Mouse (Mus musculus) embryo, embryonic 9.5 days (tissue): ENCODE measurements at regions not wholly inside any gene's neighbourhood (a gene's known extent, or its start where the extent isn't known, plus 50 kb on each side); places are given as distances from the start of the nearest gene placed in this dataset.

Experiments
- DNase-seq: peaks from one replicate; pipeline ENCODE4 v3.0.0-alpha.2; 2017; ENCODE audit errors: extremely low spot score

DNA sequence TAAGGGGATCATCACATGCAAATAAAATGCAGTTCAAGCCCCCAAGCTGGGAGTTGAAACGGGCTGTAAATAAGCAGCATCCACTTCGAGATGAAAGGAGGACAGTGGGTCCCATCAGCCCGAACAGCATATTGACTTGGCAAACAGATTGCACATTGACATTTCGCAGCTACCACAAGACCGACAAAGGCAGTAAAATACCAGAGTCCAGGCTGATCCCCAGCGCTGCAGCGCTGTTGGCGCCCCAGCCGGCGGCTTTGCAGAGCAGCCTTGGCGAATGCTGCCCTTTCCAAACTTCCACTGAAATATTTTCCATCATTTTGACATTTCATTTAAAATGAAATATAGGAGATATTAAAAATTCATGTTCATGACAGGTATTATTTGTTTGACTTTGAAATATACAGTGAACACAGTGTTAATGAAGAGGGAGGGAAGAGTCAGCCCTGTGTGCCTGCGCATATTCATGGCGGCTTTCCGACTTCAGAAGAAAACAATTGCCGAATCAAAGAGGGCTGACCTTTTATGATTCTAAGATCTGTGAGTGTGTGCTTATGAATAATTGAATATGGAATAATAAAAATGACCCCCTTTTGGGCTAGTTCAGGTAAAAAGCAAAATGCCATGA lies 98.4 kb downstream of the Sqor start:
- no peak for DNase-seq

DNA sequence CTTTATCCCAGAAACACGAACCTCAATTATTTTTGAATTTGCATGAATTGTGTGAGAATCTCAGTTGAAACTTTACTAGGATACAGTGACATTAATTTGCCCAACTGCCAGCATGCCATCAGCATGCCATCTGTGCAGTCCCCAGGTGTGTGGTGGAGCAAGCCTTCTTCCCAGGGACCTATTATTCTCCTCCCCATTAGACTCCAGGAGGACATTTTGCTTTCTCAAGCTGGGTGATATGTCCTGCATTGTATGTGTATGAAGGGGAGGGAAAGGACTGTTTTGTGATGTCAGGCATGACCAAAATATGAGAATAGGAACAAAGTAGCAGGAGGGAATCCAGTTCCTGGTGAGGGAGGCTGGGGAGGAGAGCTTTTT lies 98.9 kb downstream of the Sqor start:
- DNase-seq, result no peak

DNA sequence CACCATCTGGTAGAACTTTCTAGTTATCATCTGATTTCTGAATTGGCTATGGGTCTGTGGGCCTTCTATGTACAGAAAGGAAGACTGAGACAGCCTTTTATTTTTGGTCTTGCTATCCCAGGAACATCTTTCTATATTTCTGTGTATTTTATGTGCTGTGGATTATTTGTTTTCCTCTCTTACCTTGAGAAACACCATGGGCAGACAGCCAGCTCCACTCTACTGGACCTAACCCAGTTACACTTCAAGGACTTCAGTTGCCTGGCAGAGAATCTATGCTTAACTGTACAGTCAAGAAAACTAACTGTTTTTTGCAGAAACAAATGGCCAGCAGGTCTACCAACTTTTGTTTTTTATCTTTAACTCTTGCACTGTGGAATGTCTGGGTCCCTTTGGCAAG lies 122.1 kb downstream of the Sqor start:
- no peak for DNase-seq

DNA sequence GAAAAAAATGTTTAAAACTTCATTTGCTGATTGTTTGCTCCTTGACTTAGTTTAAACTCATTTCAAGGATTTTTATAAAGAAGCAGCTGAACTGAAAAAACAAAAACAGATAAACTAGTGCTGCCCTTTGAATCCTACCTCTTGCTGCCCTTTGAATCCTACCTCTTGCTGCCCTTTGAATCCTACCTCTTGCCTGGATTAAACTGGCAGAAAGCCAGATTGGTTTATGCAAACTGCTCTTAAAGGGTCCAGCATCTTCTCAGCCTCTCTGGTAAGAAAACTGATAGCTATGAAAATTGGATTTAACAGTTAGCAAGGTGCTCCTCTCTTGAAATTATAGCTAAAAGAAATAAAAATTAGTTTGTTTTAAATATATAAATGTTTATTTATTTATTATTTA lies 122.5 kb downstream of the Sqor start:
- no peak for DNase-seq

DNA sequence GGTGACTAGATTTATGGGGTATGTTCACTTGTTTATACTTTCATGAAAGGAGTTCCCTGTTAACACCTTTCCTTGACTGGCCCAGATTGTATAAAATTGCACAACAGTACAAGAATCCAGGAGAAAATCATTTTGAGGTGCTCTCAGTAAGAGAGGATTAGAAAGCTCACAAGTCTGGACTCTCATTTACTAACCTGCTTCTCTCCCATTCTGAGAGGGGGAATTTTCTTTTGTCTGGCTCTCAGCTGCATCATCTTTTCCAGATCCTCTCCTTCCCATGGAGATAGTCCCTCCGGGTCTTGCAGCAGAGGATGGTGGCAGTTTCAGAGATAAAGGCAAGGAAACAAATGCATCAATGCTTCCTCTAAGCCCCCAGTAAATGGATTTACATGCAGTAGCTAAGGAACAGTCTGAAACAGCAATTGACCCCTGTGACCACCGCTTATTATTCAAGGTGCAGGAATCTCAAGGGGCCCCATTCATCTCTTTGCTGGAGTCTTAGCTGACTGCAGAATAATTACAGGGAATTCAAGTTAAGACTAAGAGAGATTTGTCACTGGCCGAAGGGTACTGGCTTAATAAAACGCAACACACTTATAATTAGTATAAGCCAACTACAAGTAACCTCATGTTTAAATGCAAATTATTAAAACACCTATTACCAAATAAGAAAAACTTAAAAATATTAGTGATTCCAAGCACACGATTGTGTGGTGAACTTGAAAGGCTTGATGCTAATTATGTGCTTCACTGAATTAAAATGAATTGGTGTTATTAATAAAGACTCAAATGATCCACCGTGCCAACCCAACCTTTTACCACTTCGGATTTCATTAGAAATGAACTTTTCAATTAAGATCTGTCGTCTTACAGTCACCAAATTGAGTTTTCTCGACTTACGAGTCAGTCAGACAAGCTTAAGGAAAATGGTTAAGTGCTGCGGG lies 140.4 kb downstream of the Sqor start:
- peak; percentile 48 for DNase-seq

DNA sequence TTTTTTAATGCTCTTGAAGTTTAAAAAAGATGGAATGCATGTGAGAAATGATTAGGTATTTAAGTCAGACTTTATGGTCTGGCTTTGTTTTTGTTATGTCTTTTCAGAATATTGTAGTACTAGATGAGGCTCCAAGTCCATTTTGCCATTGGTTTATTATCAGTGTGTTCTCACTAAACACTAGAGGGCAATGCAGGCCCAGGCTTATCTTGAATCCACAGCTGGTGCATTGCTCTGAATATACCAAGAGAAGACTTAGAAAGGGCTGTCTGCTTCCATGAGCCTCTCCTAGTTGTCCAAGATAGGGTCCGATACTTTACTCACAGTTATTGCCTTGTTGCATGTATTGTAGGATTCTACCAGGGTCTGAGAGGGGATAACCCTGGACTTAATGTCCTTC lies 151.7 kb downstream of the Sqor start:
- DNase-seq, result no peak

DNA sequence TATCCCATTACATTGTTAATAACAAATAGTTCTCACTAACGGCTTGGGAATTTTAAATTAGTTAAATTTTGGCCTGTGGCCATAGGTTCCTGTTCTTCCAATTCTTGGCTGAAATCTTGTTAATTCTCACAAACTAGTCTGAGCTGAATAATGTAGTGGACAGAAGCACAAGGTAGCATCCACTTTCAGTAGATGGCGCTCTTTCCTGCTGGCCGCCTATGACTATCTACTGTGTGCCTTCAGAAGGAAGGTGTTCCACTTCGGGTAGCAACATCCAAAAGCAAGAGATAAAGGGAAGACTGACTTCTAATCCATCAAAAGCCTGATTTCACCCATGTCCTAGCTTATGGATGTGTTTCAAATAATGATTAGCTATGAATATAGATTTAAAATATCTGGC lies 172.9 kb downstream of the Sqor start:
- no peak for DNase-seq

DNA sequence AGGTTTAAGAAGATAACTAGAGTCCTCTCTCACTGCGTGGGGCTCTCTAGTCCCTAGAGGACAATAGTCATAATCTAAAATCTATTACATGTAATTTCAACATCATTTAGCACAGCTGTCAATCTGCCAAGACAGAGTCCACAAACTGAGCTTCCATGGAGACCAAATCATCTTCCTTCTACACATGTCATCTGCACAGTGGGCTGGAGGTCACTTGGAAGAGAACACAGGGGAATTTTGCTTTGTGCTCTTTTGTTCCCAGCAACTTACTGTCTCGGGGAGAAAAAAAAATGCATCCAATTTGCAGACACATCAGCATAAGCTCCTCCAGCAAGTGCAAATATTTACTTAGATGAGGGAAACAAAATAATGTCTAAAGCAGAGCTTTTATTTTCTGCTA lies 179.8 kb downstream of the Sqor start:
- DNase-seq, result no peak

DNA sequence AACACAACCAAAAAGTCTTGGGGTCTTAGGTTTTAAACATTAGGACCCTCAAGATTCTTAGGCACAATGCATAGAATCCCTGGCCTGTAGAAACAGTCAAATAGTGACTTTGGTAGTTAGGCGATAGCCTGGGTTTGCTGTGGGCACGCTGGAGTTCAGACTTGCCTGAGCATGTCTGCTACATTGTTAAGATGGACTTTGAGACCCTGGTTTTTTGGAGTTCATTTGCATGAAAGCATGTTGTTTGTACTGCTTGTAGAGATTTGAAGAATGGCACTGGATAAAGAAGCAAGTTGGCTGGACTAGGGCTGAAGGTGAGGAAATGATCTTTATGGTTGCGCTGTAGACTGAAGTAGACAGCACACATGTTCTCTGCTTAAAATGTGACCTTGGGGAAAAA lies 180.9 kb downstream of the Sqor start:
- no peak for DNase-seq

DNA sequence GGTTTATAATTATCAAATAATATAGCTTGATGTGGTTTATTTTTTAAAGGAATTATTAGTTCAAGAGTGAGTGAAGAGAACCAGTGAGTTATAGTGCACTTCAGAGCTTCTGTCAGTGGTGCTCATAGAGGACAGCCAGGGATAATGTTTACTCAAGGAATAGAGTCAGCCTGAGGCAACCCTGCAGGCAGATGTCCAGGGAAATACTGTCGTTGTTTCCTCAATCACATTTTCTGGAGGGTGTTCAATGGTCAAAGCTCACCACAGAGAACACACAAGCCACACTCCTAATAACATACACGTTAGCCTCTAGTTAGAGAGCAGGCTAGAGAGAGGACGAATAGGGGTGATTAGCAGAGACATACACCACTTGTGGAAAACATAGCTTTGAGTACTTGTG lies 184.0 kb downstream of the Sqor start:
- DNase-seq, result no peak

DNA sequence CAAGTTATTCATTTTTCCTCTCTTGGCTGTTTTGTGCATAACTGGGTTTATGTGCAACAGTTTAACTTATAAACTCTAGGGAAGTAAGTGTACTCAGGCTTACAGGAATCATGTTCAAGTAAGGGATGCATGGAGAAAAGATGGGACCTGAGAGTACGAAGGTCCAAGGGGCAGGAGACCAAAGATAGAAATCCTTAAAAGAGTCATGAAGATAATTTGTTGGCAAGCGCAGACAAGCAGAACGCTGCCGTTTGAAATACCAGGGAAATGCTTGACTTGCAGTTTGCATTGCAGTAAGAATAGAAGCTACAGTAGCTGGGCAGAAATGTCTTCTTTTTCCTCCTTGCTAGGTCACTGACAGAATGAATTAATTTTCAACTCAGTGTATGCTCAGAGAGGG lies 196.7 kb downstream of the Sqor start:
- no peak for DNase-seq

DNA sequence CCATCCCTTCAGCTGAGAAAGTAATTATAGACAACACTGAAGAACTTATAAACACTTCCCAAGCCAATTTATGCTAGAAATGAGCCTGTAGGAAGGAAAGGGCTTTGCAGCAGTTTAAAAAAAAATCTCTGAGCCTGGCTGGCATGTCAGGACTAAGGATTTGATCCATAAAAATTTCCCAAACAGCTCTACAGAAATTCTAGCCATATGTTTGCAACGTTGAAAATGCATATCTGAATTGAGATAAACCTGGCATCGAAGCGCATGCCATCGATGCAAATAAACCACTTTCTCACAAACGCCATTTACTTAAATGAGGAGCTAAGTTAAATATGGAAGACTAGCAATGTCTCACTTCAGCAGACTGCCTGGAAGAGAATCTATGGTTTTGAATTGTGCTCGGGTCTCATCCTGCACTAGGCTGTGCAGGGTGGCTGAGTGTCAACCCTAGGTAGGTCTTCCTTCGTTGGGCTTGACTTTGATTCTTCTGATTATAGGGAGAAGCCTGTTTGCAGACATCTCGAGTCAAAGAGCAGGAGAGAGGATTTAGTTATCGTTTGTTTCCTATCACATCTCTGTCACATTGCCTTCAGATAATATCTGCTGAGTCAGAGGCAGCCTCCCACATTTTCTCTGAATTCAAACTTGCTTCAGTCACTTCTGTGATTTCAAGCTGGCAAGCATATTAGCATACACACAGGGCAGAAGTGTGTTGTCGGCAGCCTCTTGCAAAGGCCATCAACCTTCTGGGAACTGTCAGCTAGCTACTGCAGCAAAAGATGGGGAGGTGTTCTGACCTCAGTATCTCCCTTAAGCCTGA lies 204.0 kb downstream of the Sqor start:
- no peak for DNase-seq
